Mouse (Mus musculus) cortical plate, adult 2 months (tissue): ENCODE data around the gene Fam20b.

Source experiments
- CTCF ChIP-seq: fragments of 200-500 bp; IDR thresholded peaks from 2 replicates; pipeline ENCODE4 v1.5.1; 2011; ENCODE audit warnings: mild to moderate bottlenecking, control low read depth, low read length; ENCODE audit not compliant: insufficient read depth; ENCODE audit errors: extremely low read depth
- POLR2A ChIP-seq: fragments of 200-500 bp; IDR thresholded peaks from 2 replicates; pipeline ENCODE4 v1.6.1; 2011; ENCODE audit warnings: mild to moderate bottlenecking, low read length, control low read depth; ENCODE audit not compliant: insufficient read depth; ENCODE audit errors: extremely low read depth

- no peak for TF ChIP-seq CTCF
- no peak for TF ChIP-seq POLR2A
These were observed 13.1 kb downstream of the Fam20b start for GRCm38 (mm10) chr1:156705696-156706285.
